Mouse (Mus musculus) layer of hippocampus, adult 8-10 months (tissue): Measurements from ENCODE around the gene Pdgfa. TPM values are rescaled to one million over a fixed set of nuclear protein-coding genes. Genes with fewer than 3 reads are reported as not detected.

Experiments used
- total RNA-seq, 4 experiments: library from RNA; stranded (reverse); gene quantifications; 2 replicates each; pipeline ENCODE4 v1.2.4; 2022

Gene Pdgfa
- total RNA-seq, 4 experiments from 2014 or later: 41.3 to 48.8 (median 46.4) TPM

Other genes with a start within 250 kb of the Pdgfa start
- gene Fam20c, start 242.9 kb downstream of the Pdgfa start, total RNA-seq: 10 to 100 TPM; 32.2 to 47.0 (median 38.6) TPM
- gene Gm5294, start 177.3 kb downstream of the Pdgfa start, total RNA-seq: not detected
- 100 to 1,000 TPM; 413 to 462 (median 429) TPM for gene Prkar1b, start 152.6 kb upstream of the Pdgfa start, total RNA-seq
- 1 to 10 TPM; 6.7 to 9.0 (median 8.5) TPM for gene Dnaaf5, start 152.9 kb upstream of the Pdgfa start, total RNA-seq
- gene Sun1, start 203.3 kb upstream of the Pdgfa start, total RNA-seq: 10 to 100 TPM; 87.2 to 98.8 (median 91.4) TPM